Mouse (Mus musculus) adrenal gland, adult 18-20 months (tissue): ENCODE results near the gene Rock2. TPM values are rescaled to one million over a fixed set of nuclear protein-coding genes. Genes with fewer than 3 reads are reported as not detected.
A peak's percentile ranks its signal among the peaks of the same experiment; 100 is the strongest.

Experiments used
- DNase-seq, 2 experiments: peaks; one replicate each; pipeline ENCODE4 v3.0.0; 2021 to 2022; ENCODE audit warnings: low spot score in 2 of 2
- long read RNA-seq, 2 experiments: library from polyadenylated mRNA; stranded (forward); transcript quantifications; one replicate each; pipeline ENCODE4 v2.0.0; 2021
- total RNA-seq, 2 experiments: library from RNA; stranded (reverse); gene quantifications; 1 replicate in 1 of 2; 2 replicates in 1 of 2; pipeline ENCODE4 v1.2.3; 2021

Gene Rock2
- 10 to 100 TPM; 71.8 to 77.7 TPM for total RNA-seq
- long read RNA-seq, experiment 1, partial matches to known transcripts = 3 of 5 reads
- long read RNA-seq, experiment 1, other reads (novel, unspliced or antisense) = 2 of 5 reads
- long read RNA-seq, experiment 2, partial matches to known transcripts = 11 of 19 reads
- long read RNA-seq, experiment 2, other reads (novel, unspliced or antisense) = 8 of 19 reads

DNA sequence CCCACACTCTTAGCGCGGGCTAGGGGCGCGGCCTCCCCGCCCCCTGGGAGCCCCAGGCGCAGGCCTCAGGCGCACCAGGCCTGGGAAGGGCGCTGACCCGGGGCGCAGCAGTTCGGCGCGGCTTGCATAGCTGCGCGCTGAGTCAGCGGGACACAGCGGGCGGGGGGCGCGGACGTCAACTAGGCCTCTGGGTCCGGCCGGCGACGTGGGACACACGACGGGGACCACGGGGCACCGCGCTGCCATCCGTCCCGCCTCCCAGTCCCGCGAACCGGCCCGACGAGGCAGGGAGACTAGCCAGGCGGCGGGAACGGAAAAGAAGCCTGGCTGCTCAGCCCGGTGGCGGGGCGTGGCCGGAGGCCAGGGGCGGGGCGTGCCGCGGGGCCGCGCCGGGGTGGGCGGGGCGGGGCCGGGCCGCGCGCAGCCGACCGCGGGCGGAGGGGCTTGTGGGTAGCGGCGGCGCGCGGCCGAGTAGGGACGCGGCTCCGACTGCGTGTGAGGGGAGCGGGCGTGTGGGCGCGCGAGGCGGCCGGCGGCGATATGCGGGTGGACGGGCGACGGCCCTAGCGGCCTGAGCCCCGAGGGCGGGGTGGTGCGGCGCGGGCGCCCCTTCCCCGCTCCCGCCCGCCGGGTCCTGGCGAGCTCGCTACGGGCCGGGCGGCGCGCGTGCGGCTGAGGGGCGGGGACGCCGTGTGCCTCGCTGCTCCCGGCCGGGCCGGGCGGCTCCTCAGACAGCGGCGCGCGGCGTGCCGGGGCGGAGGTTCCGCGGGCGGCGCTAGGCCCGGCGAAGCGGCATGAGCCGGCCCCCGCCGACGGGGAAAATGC lies at the start of gene Rock2:
Rock2 (plus strand) TSS at position 500 of the 825 bp plus-strand sequence.
- peak; percentile 88 to 89 for DNase-seq

DNA sequence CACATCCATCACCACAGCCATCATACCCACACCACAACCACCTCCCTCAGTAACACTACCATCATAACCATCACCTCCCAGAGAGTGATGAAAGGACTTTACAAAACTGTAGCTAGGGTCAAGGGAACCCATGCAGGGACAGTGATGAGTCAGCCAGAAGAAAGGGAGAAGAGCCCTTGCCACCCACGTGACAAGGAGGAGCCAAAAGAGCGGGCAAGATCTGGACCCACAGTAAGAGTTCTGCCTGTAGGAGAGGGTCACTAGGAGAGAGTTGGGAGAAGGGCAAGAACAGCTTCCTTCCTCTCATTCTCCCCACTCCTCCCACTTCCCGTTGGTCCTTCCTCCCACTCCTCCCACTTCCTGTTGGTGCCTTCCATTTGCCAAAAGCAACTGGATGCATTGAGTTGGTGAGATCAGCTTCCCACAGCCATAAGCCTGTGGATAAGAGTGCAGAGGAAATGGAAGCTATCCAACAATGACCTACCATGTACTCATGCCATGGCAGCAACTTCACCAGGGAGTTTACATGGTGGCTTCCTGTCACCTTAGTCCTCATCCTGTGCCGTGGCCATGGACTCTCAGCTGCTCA lies 47.4 kb upstream of the Rock2 start:
- DNase-seq = no peak

DNA sequence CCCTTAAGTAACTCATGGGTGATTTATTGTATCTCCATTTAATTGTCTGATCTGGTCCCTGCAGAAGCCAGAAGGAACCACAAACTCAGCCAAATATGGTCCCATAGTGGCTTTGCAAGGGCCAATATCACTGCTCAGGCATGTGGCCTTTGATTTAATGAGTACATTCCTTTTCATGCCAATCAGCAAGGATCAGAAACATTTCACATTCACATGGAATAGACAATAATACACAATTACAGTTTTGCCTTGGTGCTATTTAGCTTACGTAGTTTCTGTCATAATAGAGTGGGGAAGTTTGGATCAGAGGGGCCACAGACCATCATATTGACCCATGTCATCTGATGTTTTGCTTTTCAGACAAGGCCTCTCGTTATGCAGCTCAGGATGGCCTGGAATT lies 46.2 kb upstream of the Rock2 start:
- no peak for DNase-seq

DNA sequence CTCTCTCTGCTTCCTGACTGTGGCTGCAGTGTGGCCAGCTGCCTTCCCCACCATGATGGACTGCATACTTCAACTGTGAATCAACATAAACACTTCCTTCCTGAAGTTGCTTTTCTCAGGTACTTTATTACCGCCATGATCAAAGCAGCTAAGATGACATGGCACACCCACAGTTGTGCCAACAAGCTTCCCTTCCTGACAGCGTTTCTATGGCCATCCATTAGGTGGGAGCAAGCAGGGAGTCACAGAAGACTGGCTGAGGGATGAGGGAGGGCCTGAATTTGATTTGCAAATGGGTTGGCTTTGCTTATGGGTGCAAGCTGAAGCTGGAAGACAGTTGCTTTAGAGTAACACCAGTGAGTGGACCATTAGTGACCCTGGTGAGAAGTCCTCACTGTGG lies 44.9 kb upstream of the Rock2 start:
- no peak for DNase-seq

DNA sequence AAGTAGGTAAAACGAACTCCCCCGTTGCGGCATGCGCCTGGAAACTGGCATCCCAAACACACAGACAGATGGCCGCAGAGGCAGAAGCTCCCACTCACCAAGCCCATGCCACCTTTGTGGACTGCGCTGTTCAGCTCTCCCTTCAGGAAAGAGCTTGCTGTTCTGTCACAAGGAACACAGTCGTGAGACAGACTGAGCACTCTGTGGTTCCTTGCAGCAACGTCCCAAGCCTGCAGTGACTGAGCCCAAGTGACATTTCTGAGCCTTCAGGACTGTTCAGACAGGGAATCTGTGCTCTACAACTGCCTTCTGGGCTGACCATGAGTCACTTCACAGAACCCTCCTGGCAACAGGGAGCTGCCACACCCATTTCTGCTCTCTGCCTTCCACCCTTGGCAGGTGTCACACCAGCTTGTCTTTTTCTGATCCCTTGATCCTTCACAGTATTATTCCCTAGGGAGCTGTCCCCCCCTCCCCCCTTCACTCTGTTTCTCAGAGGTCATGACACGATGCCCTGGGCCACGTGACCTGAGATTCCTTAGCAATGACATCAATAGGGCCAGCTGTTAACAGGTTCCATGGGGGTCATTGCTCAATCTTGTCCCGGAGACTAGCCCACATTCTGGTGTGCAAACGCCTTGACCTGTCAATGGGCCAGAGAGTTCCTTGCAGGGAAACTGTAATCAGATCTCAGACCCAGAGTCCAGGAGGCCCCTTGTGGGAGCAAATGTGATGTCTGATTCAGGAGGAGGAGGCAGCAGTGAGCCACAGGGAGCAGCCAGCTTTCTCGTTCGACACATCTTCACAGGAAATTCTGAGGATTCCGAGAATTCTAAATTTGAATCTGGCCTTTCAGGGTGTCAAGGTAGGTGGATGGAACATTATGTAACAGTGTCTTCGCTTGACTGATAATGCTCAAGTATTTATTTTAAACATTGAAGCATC lies 44.0 kb upstream of the Rock2 start:
- DNase-seq = peak in 1 of 2 experiments; percentile 43

DNA sequence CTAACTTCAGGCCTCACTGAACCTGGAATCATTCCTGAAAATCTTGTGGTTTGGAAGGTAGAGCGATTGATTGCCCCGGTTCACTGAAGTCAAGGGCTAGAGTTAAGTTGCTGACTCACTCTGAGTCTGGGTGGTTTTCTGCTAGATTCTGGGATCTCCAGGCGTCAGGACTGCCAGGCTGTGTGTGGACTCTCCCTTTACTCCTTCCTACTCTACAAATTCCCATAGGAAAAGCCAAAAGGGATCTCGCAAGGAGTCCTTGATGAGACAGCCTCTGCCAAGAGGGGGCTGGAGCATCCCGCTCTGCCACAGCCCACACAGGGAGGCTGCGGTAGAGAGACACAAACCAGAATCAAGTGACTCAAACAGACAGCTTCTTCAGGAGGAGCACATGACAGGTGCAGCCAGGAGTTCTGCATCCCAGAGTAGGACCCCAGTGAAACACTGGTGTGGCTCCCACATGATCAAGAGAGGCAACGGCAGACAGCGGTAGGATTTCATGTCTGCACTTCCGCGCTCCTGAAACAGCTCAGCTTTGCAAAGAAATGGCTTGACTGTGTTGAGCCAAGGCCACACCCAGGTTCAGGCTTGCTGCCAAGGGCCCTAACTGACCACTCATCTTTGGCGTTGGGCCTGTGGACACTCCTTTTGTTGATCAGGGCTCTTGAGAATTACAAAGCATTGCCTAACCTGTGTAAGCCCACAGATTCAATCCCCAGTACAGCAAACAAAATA lies 41.1 kb upstream of the Rock2 start:
- DNase-seq = peak; percentile 66 to 77

DNA sequence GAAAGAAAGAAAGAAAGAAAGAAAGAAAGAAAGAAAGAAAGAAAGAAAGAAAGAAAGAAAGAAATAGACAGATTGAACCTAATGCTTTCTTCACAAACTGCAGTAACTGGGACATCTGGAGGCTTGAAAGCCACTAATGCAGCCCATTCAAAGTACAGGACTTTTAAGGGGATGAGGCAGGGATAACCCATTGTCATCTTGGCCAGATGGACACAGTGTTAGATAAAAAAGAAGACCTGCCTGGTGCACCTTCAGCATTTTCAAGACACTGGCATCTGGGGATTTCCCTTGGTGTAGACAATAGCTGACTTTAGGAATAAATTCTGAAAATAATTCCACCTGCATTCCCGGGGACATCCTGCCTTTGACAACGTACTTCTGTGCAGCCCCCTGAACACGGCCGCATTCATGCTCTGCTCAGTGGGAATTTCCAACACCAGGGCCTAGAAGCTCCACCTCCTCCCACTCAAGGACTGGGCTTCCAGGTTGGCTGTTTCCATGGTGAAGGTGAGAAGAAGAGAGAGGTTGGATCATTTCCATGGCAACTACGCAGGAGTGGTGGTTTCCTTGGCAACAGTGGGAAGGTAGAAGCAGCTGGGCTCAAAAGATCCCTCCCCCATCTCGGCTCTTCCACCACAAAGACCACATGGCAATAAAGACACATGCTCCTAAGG lies 38.9 kb upstream of the Rock2 start:
- no peak for DNase-seq

DNA sequence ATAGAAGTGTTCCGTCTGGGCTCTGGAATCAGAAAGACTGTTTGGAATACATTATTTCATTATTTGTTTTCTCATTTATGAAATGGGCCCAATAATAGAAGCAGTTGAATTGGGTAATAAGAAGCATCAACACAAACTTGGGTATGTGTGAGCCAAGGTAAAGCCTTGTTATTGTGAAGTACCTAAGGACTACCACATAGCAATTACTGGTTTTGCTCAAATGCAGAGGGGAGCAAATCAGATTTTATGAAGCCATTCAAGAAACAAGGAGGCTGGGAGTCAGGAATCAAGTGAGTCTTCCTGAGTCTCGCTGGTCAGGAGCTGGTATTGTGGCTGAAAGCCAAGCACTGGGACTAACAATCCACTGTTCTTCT lies 38.4 kb upstream of the Rock2 start:
- no peak for DNase-seq

DNA sequence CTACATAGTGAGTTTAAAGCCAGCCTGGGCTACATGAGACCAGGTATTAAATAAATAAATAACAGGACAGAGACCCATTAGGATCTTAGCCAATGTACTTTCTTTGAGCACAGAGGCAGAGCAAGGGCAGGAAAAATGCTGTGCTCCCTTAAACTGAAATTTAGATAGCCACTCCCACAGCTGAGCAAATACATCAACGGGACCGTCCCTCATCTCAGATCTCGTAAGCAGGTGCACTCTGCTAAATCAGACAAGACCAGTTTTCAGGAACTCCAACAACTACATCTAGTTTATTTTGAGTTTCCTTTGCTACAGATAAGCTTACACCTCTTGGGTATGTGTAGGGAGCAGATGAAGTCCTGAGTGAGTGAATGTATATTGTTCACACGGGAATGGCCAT lies 36.6 kb upstream of the Rock2 start:
- DNase-seq = no peak

DNA sequence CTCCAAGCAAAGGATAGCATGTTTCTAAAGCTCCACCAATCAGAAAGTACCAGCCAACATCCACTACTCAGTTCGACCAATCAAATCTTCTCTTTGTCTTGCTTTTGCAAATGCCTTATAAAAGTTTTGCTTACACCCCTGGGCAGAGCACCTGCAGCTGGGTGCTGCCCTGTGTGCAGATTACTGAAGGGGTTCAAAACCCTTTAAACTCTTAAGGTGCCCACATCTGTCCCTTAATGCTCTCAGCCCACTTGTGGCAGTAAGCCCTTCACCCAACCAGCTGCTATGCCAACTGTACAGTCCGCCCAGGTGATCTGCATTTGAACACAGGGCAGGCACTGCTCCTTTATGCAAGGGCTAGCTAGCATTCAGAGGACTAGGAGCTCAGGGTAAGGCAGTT lies 34.9 kb upstream of the Rock2 start:
- no peak for DNase-seq

DNA sequence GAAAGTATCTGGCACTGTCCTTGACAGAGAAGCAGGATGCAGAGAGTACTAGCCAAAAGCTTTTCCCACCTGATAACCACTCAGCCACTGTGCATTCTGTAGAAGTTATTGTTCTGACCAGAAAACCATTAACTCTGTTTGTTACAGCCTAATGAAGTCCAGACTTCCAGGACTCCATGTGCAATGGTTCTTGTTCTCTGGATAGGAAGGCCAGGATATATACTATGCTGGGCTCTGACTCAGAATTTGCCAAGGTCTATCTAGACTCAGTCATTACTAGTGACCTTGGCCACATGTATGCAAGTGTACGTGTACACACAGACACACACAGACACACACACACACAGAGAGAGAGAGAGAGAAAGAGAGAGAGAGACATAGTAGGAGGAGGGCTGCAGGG lies 34.2 kb upstream of the Rock2 start:
- no peak for DNase-seq

DNA sequence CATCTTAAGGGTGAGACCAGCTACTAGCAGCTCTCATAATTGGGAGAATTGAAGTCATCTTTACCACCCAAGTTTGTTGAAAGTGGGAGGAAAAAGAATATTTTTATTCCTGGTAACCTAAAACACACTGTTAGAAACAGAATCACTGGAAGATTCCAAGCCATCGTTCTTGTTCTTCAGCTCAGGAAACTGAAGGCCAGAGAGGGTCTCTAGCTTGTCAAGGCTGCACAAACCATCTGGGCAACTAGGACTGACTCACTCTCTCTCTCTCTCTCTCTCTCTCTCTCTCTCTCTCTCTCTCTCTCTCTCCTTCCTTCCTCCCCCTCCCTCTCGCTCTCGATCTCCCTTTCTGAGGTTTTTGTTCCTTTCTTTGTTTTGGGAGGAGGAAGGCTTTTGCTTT lies 33.7 kb upstream of the Rock2 start:
- DNase-seq = no peak

DNA sequence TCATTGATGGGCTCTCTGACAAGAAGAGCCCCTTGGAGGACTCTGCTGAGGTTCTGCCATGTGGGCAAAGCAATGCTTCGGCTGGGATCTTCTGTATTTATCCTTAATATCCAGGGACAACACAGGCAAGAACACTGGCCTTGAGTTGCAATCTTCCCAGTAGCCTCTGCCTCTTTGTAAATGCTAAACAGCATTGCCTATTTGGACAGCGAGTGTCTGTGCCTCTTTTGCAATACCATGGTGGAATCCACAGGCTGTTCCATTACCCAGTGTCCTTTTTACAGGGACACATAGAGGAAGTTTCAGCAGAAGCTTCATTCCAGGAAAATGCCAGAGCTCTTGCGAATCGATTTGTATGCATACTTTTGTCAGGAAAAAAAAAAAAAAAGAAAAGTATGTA lies 30.2 kb upstream of the Rock2 start:
- DNase-seq = no peak

DNA sequence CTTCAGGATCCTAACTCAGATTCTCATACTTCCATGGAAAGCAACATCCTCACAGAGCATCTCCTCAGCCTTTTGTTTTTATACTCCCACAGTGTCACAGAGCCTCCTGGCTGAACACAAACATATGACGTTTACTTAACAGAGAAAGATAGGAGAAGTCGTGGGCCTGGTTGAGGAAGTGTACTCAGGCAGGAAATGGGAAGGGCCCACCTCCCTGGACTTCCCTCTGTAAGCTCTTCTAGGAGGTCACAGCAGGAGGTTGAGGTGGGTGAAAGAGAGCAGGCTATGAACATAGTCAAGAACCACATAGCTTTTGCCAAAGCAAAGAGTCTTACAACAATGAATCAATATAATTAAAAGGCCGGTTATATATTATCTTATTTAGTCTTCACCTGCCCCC lies 28.8 kb upstream of the Rock2 start:
- DNase-seq = no peak

DNA sequence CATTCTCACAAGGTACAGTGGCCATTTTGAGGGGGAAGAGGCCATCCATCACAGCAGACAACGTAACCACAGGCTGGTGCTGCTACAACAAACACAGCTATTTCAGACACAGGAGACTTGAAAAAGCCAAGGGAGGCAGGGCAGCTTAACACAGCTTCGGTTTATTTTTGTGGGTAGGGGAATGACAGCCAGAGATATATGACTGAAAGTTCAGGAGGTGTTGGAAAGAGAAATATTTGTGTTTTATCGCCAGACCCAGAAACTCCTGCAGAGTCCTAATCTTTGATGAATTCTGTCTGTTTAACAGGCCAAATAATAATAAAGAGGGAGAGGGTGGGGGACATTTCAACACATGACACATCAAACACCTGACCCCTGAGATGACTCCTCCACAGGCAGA lies 28.2 kb upstream of the Rock2 start:
- DNase-seq = no peak

DNA sequence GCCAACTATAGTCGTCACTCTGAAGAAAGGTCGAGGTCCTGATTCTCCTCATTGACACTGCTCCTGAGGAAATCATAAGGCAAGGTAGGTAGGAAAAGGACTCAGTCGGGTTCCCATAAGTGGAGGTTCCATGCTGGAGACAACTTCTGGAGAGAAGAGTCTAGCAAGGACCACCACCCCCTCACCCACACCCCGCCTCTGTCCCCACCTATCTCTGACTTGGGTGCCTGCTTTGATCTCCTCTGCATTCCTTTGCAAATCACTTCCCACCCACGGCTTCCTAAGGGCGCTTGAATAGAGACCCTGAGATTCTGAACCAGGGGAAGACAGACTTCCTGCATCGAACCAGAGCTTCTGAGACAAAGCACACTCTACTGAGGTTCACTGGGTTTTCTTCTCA lies 27.4 kb upstream of the Rock2 start:
- DNase-seq = no peak

DNA sequence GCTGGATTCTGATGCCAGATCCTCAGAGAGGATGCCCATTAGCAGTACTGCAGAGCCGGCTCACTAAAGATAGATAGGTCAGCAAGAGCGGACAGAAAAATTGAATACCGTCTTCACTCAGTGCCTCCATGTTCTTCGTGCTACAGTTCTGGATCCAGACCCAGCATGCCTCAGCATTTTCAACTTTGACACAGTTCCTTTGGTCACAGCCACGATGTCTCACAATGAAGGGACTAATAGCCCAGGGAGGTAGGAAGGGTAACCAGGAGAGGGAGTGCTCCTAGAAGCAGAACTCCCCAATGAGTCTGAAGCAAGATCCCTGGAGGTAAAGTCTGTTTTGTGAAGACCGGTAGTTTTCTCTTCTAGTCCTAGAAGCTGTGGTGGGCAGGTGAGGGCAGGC lies 26.1 kb upstream of the Rock2 start:
- no peak for DNase-seq

DNA sequence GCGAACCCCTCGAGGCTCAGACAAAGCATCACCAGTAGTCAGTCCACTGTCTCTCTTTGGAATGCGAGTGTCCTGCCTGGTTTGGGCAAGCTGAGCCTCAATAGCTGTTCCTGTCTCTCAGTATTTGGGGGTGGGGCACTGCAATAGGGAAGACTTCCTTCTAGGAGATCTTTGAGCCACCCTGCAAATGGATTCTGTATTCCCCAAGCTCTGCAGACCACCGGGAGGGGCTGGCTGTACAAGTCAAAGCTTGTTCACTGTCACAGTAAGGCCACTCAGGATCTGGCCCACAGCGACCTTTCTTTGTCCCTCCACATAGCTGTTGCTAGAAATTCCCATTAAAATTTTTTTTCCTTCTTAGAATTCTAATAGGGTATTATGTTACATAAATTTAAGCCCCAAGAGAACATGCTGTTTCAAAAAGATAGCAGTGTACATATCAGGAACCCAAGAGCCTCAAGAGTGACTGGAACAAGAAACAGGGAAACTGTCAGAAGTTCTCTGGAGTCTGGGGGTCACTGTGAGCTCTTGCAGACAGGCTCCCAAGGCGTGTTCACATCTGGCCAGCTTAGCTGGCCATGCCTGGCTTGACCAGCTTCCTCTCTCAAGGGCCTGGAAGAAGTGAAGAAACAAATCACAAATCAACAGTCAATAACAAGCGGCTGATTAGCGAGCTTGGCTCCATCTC lies 25.5 kb upstream of the Rock2 start:
- DNase-seq = no peak

DNA sequence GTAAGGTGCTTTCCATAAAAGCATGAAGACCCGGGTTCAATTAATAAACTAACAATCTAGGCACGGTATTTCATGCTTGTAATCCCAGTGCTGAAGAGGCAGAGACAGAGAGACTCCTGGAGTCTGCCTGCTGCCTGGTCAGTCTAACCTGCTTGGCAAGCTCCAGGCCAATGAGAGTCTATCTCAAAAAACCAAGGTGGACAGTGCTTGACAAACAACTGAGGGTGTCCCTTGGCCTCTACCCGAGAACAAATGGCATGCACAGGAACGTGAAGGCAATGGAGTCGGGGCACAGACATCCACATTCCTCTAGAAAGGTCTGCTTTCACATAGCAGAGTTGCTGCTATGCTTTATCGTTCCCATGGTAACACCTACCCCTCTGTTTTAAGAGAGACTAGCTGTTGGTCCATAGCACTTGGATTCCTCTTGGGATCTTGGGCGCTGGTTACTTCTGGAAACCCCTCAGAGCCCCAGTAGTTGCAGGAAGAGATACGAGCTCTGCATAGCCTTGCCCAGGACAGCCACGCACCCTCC lies 24.8 kb upstream of the Rock2 start:
- no peak for DNase-seq
